Mouse (Mus musculus) CD4-positive, CD25-positive, alpha-beta regulatory T cell (primary cell): ENCODE measurements around the gene Gm13306. TPM values are rescaled to one million over a fixed set of nuclear protein-coding genes. Genes with fewer than 3 reads are reported as not detected.

Experiments
- polyA plus RNA-seq: library from polyadenylated mRNA; unstranded; fragments of 100-300 nt; shearing (Covaris generic); gene quantifications from one replicate; pipeline ENCODE4 v1.2.1, GENCODE M21; 2017

Gene Gm13306
- not detected for polyA plus RNA-seq

DNA sequence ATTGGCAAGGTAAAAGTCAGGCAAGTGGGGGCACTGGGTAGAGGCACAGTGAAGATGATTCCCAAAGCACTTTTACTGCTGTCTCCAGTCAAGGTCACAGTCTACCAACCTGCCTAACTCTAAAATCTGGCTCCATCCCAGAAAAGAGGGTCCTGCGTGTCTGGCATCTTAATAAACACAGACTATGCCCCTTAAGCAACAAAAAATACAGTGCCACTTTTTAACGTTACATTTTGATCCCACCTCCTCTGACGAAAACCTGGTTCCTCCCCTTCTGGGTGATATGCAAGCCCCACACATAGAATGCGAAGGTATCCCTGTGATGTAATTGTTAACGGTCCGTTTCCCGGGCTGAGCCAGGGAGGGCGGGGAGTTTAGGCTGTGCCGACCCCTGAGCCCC, at the start of gene Gm13306:
TSS of gene Gm13306 (plus strand) at position 301 of the 400 bp plus-strand sequence.

DNA sequence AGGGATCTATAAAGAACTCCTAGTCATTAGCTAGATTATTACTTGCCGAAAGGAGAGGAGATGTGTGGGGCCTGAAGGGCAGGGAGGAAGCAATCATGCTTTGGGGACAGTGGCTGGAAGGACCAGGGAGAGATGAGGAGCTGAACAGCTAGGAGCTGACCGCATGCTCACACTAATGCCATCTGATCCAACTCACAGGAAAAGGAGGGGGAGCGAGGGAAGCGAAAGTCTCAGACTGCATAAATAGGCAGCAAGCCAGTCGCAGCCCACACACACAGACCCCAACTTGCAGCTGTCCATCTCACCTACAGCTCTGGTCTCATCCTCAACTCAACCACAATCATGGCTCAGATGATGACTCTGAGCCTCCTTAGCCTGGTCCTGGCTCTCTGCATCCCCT, 38.7 kb upstream of the Gm13306 start, which contains the start of gene Gm13304:
TSS of gene Gm13304 (plus strand) at position 301 of the 400 bp plus-strand sequence.

DNA sequence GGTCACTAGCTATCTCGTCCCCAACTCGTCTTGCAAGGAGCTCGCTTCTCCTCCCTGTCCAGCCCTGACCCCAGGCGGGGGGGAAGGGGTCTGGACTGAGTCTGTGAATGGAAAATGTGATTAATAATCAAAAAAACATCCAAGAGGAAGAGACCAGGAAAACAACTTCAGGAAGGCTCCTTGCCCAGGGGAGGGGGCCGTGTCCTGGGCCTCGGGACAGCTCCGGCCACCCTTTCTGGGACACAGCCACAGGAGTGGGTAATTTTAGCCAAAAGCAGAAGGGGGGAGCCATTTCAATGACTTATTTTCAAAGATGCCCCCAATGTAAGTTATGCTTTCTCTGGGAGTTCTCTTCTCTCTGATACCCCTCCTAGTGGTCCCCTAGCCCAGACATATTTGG, 15.3 kb downstream of the Gm13306 start, which contains the start of gene Gm13305:
TSS of gene Gm13305 (minus strand) at position 101 of the 400 bp plus-strand sequence.

Other genes starting within 250 kb of the Gm13306 start
- not detected for gene Gm21541, start 249.8 kb upstream of the Gm13306 start, polyA plus RNA-seq
- gene Gm20878, start 211.9 kb upstream of the Gm13306 start, polyA plus RNA-seq, result 0.78 TPM
- gene Fam205a4, start 187.4 kb upstream of the Gm13306 start, polyA plus RNA-seq, result 0.10 TPM
- not detected for gene Gm21093, start 118.7 kb upstream of the Gm13306 start, polyA plus RNA-seq
- gene Gm3893, start 62.2 kb upstream of the Gm13306 start, polyA plus RNA-seq, result not detected
- gene Gm13304, start 38.6 kb upstream of the Gm13306 start, polyA plus RNA-seq, result not detected
- gene Gm13305, start 15.2 kb downstream of the Gm13306 start, polyA plus RNA-seq, result not detected
- gene Gm10600, start 87.2 kb downstream of the Gm13306 start, polyA plus RNA-seq, result not detected
- gene Ccl21b, start 102.3 kb downstream of the Gm13306 start, polyA plus RNA-seq, result not detected
- gene Gm21953, start 140.8 kb downstream of the Gm13306 start, polyA plus RNA-seq, result not detected
- gene Fam205a3, start 164.9 kb downstream of the Gm13306 start, polyA plus RNA-seq, result not detected